Mouse (Mus musculus) heart, embryonic 14.5 days (tissue): ENCODE results near the gene Capza2. TPM values are rescaled to one million over a fixed set of nuclear protein-coding genes. Genes with fewer than 3 reads are reported as not detected.

Experiments used
- ATAC-seq: fragments of 200-750 bp; cut with Nextera tagmentation; 2 replicates; pipeline ENCODE4 v1.8.0; 2017; ENCODE audit warnings: low read depth, moderate TSS enrichment; ENCODE audit not compliant: insufficient number of reproducible peaks, insufficient read depth, low FRiP score
- H3K27ac ChIP-seq, 2 experiments: fragments of 200-500 bp in 1 of 2; fragments of 300-500 bp in 1 of 2; sonication (generic) in 1 of 2; replicated peaks in 1 of 2; 2 replicates each; pipeline ENCODE4 v1.5.1; 2012 to 2014; ENCODE audit warnings: low read depth in 2 of 2, low read length in 2 of 2, control low read depth in 1 of 2, mild to moderate bottlenecking in 1 of 2, mixed read lengths in 1 of 2; ENCODE audit not compliant: control insufficient read depth in 1 of 2, insufficient read depth in 1 of 2
- H3K27me3 ChIP-seq: fragments of 300-500 bp; sonication (generic); 2 replicates; pipeline ENCODE4 v1.6.1; 2014; ENCODE audit warnings: mild to moderate bottlenecking, low read length, control low read depth; ENCODE audit not compliant: control insufficient read depth, insufficient read depth
- H3K36me3 ChIP-seq: fragments of 300-500 bp; sonication (generic); 2 replicates; pipeline ENCODE4 v1.6.1; 2014; ENCODE audit warnings: mild to moderate bottlenecking, control low read depth, low read length, mixed read lengths; ENCODE audit not compliant: control insufficient read depth, insufficient read depth
- H3K4me1 ChIP-seq, 2 experiments: fragments of 200-500 bp in 1 of 2; fragments of 300-500 bp in 1 of 2; sonication (generic) in 1 of 2; 2 replicates each; pipeline ENCODE4 v1.6.1; 2012 to 2014; ENCODE audit warnings: low read length in 2 of 2, control low read depth in 1 of 2, mixed read lengths in 1 of 2; ENCODE audit not compliant: control insufficient read depth in 2 of 2, insufficient read depth in 2 of 2
- H3K4me2 ChIP-seq: fragments of 300-500 bp; sonication (generic); 2 replicates; pipeline ENCODE4 v1.6.1; 2014; ENCODE audit warnings: mild to moderate bottlenecking, low read length
- H3K4me3 ChIP-seq, 2 experiments: fragments of 200-500 bp in 1 of 2; fragments of 300-500 bp in 1 of 2; sonication (generic) in 1 of 2; 2 replicates each; pipeline ENCODE4 v1.5.1; 2012 to 2014; ENCODE audit warnings: low read length in 2 of 2, mild to moderate bottlenecking in 2 of 2, control low read depth in 1 of 2, low read depth in 1 of 2, moderate library complexity in 1 of 2; ENCODE audit not compliant: control insufficient read depth in 1 of 2, insufficient read depth in 1 of 2
- H3K9ac ChIP-seq: fragments of 300-500 bp; sonication (generic); 2 replicates; pipeline ENCODE4 v1.6.1; 2014; ENCODE audit warnings: mild to moderate bottlenecking, low read length
- H3K9me3 ChIP-seq: fragments of 300-500 bp; sonication (generic); 2 replicates; pipeline ENCODE4 v1.6.1; 2016; ENCODE audit warnings: low read length, control low read depth; ENCODE audit not compliant: control insufficient read depth
- WGBS: fragments of 180-500 bp; shearing (Covaris S2); extraction: QIAGEN DNeasy Blood & Tissue Kit; methylation state at CpG from one replicate; pipeline ENCODE4 v1.1.7; 2014; 5-methylcytosine and 5-hydroxymethylcytosine counted together
- polyA plus RNA-seq: library from polyadenylated mRNA; unstranded; fragments of >200 nt; fragmentation: Nextera tagmentation; extraction: Ambion mirVana; gene quantifications from 2 replicates; pipeline ENCODE4 v1.2.1, GENCODE M21; 2014

The Capza2 gene
- polyA plus RNA-seq: 238 and 240 TPM in 2 replicates

DNA sequence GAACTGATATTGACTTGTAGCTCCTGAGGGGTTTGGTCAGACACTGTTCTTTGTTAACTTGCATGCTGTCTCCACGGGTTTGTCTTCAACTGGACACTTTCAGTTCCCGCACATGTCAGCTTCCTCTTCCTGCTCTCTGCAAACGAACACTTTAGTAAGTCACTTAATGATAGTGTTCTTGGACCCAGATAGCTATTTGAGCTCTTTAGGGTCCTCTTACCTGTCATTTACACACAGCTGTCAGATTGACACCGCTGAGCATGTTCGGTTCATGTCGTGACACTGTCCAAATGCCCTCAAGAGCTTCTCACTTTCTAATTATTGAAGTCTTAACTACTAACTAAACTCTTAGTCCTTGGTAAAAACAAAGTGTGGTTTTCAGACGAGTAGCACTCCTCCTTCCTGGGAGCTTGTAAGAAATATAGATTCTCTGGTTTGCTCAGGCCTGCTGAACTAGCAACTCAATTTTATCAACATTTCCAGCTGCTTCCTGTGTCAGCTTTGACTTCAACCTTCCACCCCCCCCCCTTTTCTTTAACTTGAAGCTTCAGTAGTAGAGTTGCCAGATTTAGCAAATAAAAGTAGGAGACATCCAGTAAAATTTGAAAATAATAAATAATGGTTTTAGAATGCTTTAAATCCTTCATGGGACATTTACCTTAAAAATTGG is at the start of gene Capza2:
Capza2 (plus strand) TSS at position 620 of the 670 bp plus-strand sequence.
- Histone ChIP-seq H3K27ac (peak within 1 kb of the TSS; percentile 72 to 97; a peak in 3 of 4 replicates), H3K27me3 (no peaks in the 10 kb centered on the region), H3K4me2 (peak within 1 kb of the TSS; percentile 63), H3K4me3 (peak within 1 kb of the TSS; percentile 59 to 81), H3K36me3 (no peaks in the 10 kb centered on the region), H3K9ac (peak within 1 kb of the TSS; percentile 94), H3K9me3 (no peaks in the 10 kb centered on the region), H3K4me1 (peaks cover 0 to 13% of the 10 kb centered on the region in 2 experiments; a peak in 3 of 4 replicates)
- ATAC-seq: no peak
- WGBS: 30% methylated on average over 7 of the region's 7 CpGs

DNA sequence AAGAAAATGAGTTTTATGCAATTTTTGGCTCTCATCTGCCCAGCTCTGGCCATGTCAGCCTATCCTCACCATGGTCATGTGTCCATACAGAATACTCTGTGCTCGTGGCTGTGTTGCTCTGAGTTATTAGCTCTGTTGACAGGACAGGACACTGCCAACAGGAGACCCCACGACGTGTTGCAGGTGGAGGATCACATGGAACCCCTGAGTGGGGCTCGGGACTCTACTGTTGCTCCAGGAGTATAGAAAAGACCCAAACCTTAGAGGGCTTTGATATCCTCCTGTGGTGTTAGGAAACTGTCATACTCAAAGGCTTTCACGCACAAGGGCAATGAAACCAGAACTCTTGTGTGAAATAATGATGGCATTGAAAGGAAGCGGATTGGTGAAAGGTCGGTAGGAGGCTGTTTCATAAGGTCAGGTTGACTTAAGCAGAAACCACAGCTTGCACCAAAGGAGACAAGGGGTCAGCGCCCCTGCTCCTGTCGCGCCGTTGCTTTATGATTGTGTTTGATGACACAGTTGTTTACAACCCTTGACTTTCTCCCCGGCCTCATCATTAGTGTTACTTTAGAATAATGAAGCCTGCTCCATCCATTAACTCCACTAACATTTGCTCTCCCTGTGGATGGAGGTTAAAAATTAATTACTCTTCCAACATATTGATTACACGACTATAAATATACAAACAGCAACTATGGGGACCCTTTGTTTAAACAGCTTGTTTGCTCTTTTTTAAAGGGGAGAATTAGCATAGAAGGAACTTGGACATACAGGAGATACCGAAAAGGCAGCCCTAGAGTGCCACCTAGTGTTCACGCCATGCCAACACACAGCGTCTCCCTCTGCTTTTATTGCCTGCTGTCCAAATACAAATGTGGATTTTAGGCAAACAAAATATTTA is 46.7 kb upstream of the Capza2 start:
- Histone ChIP-seq H3K9ac (no peak overlapping the region; the same call in 1 of the 2 replicates), H3K27ac (no peak overlapping the region), H3K4me2 (no peak overlapping the region), H3K27me3 (no peaks in the 10 kb centered on the region), H3K9me3 (peaks cover 5% of the 10 kb centered on the region; the same call in 1 of the 2 replicates), H3K4me1 (0 out of 4 replicates have a peak, but pooled peaks cover 0 to 2% of the 10 kb centered on the region in 2 experiments), H3K36me3 (no peaks in the 10 kb centered on the region), H3K4me3 (no peak overlapping the region)
- WGBS: 35% methylated on average over 16 of the region's 16 CpGs
- ATAC-seq: no peak

GRCm38 (mm10) chr6:17589953-17590627 is 45.9 kb upstream of the Capza2 start:
- Histone ChIP-seq H3K9me3 (peaks cover 5% of the 10 kb centered on the region; the same call in 1 of the 2 replicates), H3K4me2 (no peak overlapping the region), H3K27me3 (no peaks in the 10 kb centered on the region), H3K4me3 (no peak overlapping the region), H3K36me3 (no peaks in the 10 kb centered on the region), H3K27ac (no peak overlapping the region), H3K9ac (no peak overlapping the region), H3K4me1 (0 out of 4 replicates have a peak, but pooled peaks cover 0 to 2% of the 10 kb centered on the region in 2 experiments)
- ATAC-seq: no peak
- WGBS: 40% methylated on average over 8 of the region's 8 CpGs

- H3K9me3 ChIP-seq: peaks cover 5% of the 10 kb centered on the region; the same call in 1 of the 2 replicates
- H3K9ac ChIP-seq: no peak overlapping the region
- H3K27me3 ChIP-seq: no peaks in the 10 kb centered on the region
- no peak overlapping the region for H3K4me3 ChIP-seq
- H3K4me2 ChIP-seq: no peak overlapping the region
- no peak overlapping the region for H3K27ac ChIP-seq
- H3K4me1 ChIP-seq: no peaks in the 10 kb centered on the region
- 75% methylated on average over 2 of the region's 2 CpGs for WGBS
- no peaks in the 10 kb centered on the region for H3K36me3 ChIP-seq
- ATAC-seq: no peak
Observed at GRCm38 (mm10) chr6:17593971-17594370, 42.1 kb upstream of the Capza2 start.

DNA sequence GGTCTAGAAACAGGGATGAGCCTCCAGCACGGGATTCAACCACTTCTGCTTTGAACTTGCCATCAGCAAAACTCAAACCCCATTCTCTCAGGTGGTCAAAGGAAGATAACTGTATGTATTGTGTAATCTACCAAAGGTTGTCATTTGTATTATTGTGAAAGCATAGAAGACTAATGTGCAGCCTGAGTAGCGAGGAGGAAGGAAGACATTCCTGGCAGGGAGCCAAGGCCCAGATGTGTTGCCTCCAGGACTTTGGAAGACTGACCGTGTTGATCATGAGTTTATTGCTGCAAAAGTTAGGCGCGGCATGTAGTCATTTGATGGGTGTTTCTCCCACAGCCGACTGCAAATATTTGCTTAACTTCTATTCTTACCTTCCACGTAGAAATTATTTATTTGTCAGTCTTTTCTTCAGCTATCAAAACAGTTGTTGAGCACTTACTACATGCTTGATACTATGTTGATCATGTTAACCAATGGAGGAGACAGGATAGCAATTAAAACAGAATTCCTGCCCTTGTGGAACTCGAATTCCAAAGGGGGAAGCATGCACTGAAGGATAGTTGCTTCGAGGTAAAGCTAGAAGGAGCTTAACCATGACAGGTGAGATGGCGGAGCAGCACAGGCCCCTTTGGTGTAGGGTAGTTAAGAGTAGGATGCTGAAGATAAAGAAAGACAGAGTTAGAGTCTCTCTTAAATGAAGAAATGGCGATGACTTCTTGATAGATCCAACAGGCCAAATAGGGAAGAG is 40.1 kb upstream of the Capza2 start:
- WGBS: 73% methylated on average over 11 of the region's 11 CpGs
- Histone ChIP-seq H3K9ac (no peak overlapping the region), H3K4me2 (no peak overlapping the region), H3K36me3 (no peaks in the 10 kb centered on the region), H3K9me3 (peaks cover 5% of the 10 kb centered on the region; the same call in 1 of the 2 replicates), H3K4me3 (no peak overlapping the region), H3K27me3 (no peaks in the 10 kb centered on the region), H3K4me1 (no peaks in the 10 kb centered on the region), H3K27ac (no peak overlapping the region)
- ATAC-seq: no peak

GRCm38 (mm10) chr6:17599373-17599772 is 36.7 kb upstream of the Capza2 start:
- H3K27me3 ChIP-seq: no peaks in the 10 kb centered on the region
- H3K4me2 ChIP-seq: no peak overlapping the region
- H3K27ac ChIP-seq: no peak overlapping the region
- no peak for ATAC-seq
- no peaks in the 10 kb centered on the region for H3K9me3 ChIP-seq
- H3K9ac ChIP-seq: no peak overlapping the region
- no peaks in the 10 kb centered on the region for H3K36me3 ChIP-seq
- no peak overlapping the region for H3K4me3 ChIP-seq
- 75% methylated on average over 5 of the region's 5 CpGs for WGBS
- H3K4me1 ChIP-seq: no peaks in the 10 kb centered on the region

DNA sequence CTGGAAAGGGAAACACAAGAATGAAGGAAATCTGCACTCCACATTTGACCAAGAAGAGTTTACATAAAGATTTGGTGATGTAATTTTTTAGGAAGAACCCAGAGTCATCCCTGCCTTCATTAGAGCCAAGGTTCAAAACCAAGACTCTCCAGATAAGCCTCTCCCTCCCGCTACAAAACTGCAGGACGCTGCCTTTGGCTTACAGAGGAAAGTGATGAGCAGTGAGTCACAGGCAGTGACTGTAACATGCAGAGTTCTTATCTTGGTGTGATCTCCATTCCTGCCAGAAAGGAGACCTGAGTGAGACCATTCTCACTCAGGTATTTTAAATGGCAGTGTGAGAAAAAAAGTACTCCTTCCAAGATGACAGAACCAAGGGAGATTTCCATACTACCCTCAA is 34.5 kb upstream of the Capza2 start:
- Histone ChIP-seq H3K4me2 (no peak overlapping the region), H3K36me3 (no peaks in the 10 kb centered on the region), H3K27me3 (no peaks in the 10 kb centered on the region), H3K4me1 (no peaks in the 10 kb centered on the region), H3K9me3 (no peaks in the 10 kb centered on the region), H3K9ac (no peak overlapping the region), H3K4me3 (no peak overlapping the region), H3K27ac (no peak overlapping the region)
- no peak for ATAC-seq
- WGBS: 19% methylated on average over 2 of the region's 2 CpGs
